Mouse (Mus musculus): Measurements from ENCODE around the gene Sapcd2.
"Not testable (repeated sequence)": the region's sequence is repeated elsewhere in the genome, so short reads cannot be mapped to it uniquely, and the experiment has no call there.

The Sapcd2 gene

DNA sequence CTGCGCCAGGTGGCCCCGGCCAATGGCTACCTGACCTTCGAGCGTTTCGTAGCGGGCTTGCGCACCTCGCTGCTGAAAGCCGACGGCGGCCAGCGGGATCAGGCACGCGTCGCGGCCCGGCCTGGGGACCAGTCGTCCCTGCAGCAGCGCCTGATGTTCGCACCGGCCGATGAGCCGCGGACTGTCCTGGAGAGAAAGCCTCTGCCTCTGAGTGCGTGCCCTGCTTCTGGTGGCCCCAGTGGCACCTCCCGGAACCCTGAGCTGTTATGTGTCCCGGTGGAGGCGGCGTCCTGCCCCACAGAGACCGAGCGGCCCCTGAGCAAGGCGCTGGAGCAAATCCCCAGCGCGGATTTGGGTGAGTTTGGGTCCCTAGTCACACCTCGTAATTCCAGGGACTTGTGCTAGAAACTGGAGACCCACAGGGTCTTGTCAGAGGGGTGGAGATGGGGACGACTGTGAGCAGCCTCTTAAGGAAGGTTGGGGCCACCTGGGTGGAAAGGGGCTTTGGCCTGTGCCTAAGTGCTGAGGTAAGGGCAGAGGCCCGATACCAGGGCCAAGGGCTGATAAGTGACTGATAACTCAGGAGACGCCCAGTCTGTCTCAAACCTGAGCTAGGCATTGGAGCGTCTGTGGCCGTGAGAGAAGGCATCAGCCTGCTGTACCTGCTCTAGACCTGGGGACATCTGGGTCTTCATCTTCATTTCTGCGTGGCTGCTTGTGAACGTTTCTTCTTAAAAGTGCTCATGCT, 697 bp downstream of the Sapcd2 start:
- no peak for DNase-seq (ENCODE audit: low read depth, low spot score)

GRCm38 (mm10) chr2:25373431-25373830, 1.3 kb downstream of the Sapcd2 start:
- no peak for DNase-seq (ENCODE audit: low read depth, low spot score)

DNA sequence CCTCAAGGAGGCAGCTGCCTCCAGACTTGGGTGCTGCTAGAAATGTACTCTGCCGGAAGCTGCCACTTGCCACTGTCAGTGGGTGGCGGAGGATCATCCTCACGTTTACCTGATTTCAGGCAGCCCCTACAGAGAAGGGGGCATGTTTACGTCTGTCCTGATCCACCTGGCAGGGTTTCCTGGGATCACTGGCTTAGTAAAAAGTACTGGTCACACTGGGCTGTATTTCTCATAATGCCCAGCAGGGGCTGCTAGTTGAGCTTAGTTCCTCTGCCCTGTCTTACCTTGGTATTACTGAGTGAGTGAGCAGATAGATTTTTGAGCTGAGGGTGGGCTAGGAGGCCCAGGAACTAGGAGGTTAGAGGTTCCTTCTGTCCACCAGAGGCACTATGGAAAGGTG, 4.5 kb downstream of the Sapcd2 start:
- DNase-seq (ENCODE audit: low read depth, low spot score): peak; percentile 41

GRCm38 (mm10) chr2:25384492-25384891, 12.4 kb downstream of the Sapcd2 start:
- DNase-seq (ENCODE audit: low read depth, low spot score): no peak

DNA sequence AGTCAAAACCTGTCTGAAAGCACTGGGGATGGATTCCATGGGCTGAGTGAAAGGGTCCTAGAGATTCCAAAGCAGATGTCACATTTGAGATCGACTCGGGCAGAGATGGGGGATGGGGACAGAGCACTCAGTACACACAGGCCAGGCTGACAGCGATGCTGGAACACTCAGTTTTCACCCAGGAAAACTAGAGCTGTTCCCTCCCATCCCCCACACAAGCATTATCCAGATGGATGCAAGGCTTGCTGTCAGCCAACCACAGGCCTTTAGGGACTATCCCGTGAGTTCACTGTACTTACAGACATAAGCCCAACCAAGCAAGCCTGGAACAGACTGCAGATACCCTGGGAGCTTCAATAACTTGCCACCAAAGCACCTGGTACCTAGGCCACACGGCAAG, 19.1 kb downstream of the Sapcd2 start:
- no peak for DNase-seq (ENCODE audit: low read depth, low spot score)

DNA sequence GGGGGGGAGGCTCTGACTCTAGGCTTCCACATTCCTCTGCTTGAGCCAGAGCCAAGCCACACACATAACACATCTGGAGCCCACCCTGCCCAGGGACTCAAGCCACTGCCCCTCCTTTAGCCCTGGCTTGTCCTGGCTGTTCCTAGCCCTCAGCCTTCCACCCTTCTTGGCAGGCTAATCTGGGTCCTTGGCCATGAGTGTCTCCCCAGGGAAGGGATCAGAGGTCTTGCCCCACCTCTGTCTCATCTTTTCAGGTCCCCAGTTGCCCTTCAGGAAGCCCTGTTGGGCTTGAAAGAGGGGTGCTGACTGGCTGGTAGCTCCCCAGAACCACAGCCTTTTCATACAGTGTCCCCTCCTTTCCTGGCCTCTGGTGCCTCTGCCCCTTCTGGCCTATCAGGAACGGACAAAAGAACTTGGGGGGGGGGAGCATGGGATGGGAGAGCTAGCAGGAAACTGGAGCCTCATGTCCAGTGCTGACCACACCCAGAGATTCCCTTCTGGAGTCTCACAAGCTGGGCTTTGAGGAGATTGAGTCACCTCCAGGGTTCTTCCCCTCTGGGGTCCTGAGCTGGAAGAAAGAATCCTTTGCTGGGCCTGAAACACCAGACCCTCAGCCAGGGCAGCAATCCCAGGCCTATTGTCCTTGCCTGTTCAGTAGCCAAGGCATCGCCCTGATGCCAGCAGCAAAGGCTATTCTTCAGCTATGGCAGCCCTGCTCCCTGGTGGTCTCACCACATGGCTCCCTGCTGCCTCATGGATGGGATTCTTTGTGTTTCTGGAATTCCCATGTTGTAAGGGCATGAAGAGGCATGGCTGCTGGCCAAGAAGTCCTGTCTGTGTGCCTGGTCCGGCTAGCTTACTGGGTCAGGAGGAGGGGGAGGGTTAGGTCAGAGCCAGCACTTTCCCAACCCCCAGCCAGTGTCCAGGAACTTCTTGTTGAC, 22.4 kb downstream of the Sapcd2 start:
- no peak for DNase-seq (ENCODE audit: low read depth, low spot score)

GRCm38 (mm10) chr2:25395721-25396596, 23.8 kb downstream of the Sapcd2 start, which contains the start of gene Entpd2:
TSS of gene Entpd2 (plus strand) at chr2:25395874.
- DNase-seq (ENCODE audit: low read depth, low spot score): no peak

- no peak for DNase-seq (ENCODE audit: low read depth, low spot score)
These were observed 24.5 kb downstream of the Sapcd2 start for GRCm38 (mm10) chr2:25396597-25396983.

- no peak for DNase-seq (ENCODE audit: low read depth, low spot score)
These were observed 24.9 kb downstream of the Sapcd2 start for GRCm38 (mm10) chr2:25397010-25397409.

DNA sequence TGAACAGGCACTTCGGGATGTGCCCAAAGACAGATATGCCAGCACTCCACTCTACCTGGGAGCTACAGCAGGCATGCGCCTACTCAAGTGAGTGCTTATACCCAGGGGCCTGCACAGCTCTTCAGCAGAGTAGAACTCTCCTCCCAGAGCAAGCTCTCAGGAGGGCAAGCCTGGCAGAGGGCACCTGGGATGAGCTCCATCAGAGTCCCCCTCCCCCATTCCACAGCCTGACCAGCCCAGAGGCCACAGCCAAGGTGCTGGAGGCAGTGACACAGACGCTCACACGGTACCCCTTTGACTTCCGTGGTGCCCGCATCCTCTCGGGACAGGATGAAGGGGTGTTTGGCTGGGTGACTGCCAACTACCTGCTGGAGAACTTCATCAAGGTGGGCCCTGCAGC, 25.9 kb downstream of the Sapcd2 start:
- no peak for DNase-seq (ENCODE audit: low read depth, low spot score)

GRCm38 (mm10) chr2:25399051-25399450, 26.9 kb downstream of the Sapcd2 start, which contains the start of gene Npdc1:
TSS of gene Npdc1 (plus strand) at chr2:25399351.
- DNase-seq (ENCODE audit: low read depth, low spot score): no peak

- DNase-seq (ENCODE audit: low read depth, low spot score): no peak
These were observed 28.2 kb downstream of the Sapcd2 start for GRCm38 (mm10) chr2:25400291-25400690.

- DNase-seq (ENCODE audit: low read depth, low spot score): peak; percentile 46
These were observed 28.6 kb downstream of the Sapcd2 start for GRCm38 (mm10) chr2:25400764-25401163.

DNA sequence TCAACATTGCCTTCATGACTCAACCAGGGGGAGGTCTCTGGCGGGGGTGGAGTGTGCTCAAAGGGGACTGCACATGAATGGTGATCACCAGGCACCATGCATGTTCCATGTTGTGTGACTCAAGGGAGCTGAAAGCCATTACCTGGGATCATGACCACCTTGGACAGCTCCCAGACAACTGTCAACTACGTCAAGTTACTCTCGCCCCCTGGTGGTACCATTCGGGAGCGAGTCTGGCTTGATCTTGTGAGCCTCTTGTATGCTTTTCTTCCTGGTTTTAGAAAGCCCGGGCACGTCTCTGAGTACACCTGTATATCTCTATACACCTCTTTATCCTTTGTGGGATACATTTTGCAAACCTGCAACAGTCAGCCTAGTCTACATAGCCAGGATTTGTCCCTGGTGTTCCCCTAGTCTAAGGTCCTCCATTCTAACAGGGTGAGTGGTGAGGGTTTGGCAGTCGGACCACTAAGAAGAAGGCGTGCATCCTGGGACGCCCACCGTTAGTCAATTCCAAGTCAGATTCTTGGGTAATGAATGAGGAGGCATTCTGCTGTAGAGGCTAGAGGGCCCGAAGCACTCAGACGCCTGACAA, 30.4 kb downstream of the Sapcd2 start:
- DNase-seq (ENCODE audit: low read depth, low spot score): peak; percentile 49

DNA sequence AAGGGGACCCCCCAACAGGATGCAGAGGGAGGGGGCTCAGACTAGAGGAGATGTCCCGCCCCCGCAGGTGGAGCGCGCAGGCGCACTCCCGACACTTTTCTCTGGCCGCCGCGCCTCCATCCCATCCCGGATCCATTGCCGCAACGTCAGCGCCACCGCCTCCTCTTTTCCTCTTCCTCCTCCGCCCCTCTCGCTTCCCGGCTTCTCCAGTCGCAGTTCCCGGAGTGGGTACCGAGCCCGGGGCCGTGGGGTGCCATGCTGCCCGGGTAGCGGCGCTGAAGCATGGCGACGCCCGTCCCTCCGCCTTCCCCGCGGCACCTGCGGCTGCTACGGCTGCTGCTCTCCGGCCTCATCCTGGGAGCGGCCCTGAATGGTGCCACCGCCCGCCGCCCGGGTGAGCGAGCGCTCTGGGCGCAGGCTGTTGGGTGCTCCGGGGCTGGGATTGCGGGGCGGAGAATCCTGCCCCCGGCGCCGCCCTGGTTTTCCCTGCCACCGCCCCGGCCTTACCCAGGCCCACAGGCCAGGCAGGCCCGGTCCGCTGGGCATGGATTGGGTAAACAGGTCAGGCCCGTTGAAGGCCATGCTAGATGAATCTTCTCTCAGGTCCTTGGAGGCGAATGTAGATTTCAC, 31.0 kb downstream of the Sapcd2 start:
- DNase-seq (ENCODE audit: low read depth, low spot score): peak; percentile 51

DNA sequence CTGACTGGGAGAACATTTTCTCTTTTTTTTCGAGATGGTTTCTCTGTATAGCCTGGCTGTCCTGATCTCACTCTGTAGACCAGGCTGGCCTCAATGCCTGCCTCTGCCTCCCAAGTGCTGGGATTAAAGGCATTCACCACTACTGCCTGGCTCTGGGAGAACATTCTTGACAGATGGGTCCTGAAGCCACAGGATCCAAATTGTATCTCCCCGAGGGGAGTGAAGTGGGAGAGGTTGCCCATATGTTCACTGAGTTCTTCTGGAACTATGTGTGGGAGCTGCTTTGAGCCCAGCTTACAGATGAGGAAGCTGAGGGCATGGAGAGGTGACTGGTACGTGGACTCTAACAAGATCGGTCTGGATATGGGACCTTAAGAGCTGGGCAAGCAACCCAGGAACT, 31.9 kb downstream of the Sapcd2 start:
- no peak for DNase-seq (ENCODE audit: low read depth, low spot score)

GRCm38 (mm10) chr2:25408908-25409307, 36.8 kb downstream of the Sapcd2 start:
- no peak for DNase-seq (ENCODE audit: low read depth, low spot score)

DNA sequence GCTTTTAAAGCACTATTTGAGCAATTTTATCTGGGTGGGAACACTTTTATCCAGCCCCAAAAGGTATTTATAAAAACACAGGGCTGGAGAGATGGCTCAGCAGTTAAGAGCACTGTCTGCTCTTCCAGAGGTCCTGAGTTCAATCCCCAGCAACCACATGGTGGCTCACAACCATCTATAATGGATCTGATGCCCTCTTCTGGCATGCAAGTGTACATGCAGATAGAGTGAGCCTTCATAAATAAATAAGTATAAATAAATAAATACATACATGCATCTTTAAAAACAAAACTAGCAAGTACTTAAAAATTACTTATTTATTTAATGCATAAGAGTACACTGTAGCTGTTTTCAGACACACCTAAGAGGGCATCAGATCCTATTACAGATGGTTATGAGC, 41.3 kb downstream of the Sapcd2 start:
- DNase-seq (ENCODE audit: low read depth, low spot score): not testable (repeated sequence)

GRCm38 (mm10) chr2:25417426-25417825, 45.3 kb downstream of the Sapcd2 start:
- no peak for DNase-seq (ENCODE audit: low read depth, low spot score)

- no peak for DNase-seq (ENCODE audit: low read depth, low spot score)
These were observed 49.8 kb downstream of the Sapcd2 start for GRCm38 (mm10) chr2:25421896-25422295.
